Mouse (Mus musculus) liver, adult 2 months (tissue): ENCODE data around the gene Evl.

ENCODE experiments used
- CTCF ChIP-seq: fragments of 200-500 bp; IDR thresholded peaks from 2 replicates; pipeline ENCODE4 v1.5.1; 2011; ENCODE audit warnings: low read depth, low read length, control low read depth
- POLR2A ChIP-seq: fragments of 200-500 bp; IDR thresholded peaks from 2 replicates; pipeline ENCODE4 v1.6.1; 2011; ENCODE audit warnings: low read length, control low read depth; ENCODE audit not compliant: insufficient read depth; ENCODE audit errors: extremely low read depth

- TF ChIP-seq POLR2A, result no peak
- no peak for TF ChIP-seq CTCF
Measured at GRCm38 (mm10) chr12:108701221-108701620, 146.7 kb downstream of the Evl start.
